Comparison of ENCODE assay signal across 8 mouse cellular contexts in genomic region chr1:46066484-46067251, GRCm38 (mm10). TPM values are rescaled to one million over a fixed set of nuclear protein-coding genes. Genes with fewer than 3 reads are reported as not detected.
DNase-seq lines count a peak whose midpoint lies in the region; ATAC-seq lines count a peak whose summit lies in the region.

No protein-coding gene starts in this region.

- peak overlapping the region; percentile 66 for H3K4me3 ChIP-seq in hindbrain, embryonic 12.5 days
- H3K4me3 ChIP-seq in lung, embryonic 15.5 days, result peak overlapping the region; percentile 70

- H3K9me3 ChIP-seq in hindbrain, embryonic 12.5 days (replicated peaks), result no peaks in the 10 kb centered on the region
- no peaks in the 10 kb centered on the region for H3K9me3 ChIP-seq in lung, embryonic 15.5 days

- peak overlapping the region; percentile 86 for H3K27ac ChIP-seq in hindbrain, embryonic 12.5 days
- peak overlapping the region; percentile 91 for H3K27ac ChIP-seq in lung, embryonic 15.5 days

- under 1% methylated on average over 28 of the region's 28 CpGs for WGBS in hindbrain, embryonic 12.5 days
- under 1% methylated on average over 28 of the region's 28 CpGs for WGBS in lung, embryonic 15.5 days

- H3K36me3 ChIP-seq in hindbrain, embryonic 12.5 days, result no peaks in the 10 kb centered on the region
- no peaks in the 10 kb centered on the region for H3K36me3 ChIP-seq in lung, embryonic 15.5 days

- H3K4me1 ChIP-seq in hindbrain, embryonic 12.5 days, result no peaks in the 10 kb centered on the region
- no peaks in the 10 kb centered on the region for H3K4me1 ChIP-seq in lung, embryonic 15.5 days

- peak overlapping the region; percentile 63 for H3K4me2 ChIP-seq in hindbrain, embryonic 12.5 days (replicated peaks)
- peak overlapping the region; percentile 78 for H3K4me2 ChIP-seq in lung, embryonic 15.5 days

- H3K27me3 ChIP-seq in hindbrain, embryonic 12.5 days, result no peaks in the 10 kb centered on the region
- no peaks in the 10 kb centered on the region for H3K27me3 ChIP-seq in lung, embryonic 15.5 days

- peak; percentile 92 for ATAC-seq in hindbrain, embryonic 12.5 days (ENCODE audit: low FRiP score)
- peak; percentile 93 for ATAC-seq in lung, embryonic 15.5 days (ENCODE audit: borderline replicate concordance, extremely low read depth, low FRiP score, low TSS enrichment)

- DNase-seq in R1 (ENCODE audit: low read depth, low spot score), result peak; percentile 69
- DNase-seq in cerebellum, postnatal 14 days, result peak; percentile 48 to 58
- DNase-seq in frontal cortex, postnatal 36 days (ENCODE audit: low spot score in 2 of 2), result peak; percentile 16 to 30
- peak; percentile 52 to 58 for DNase-seq in layer of hippocampus, postnatal 10 days (ENCODE audit: low spot score in 2 of 2)
- DNase-seq in retina, embryonic 14.5 days (ENCODE audit: low spot score), result peak; percentile 84
- no peak for DNase-seq in T-cell, adult 2 months (ENCODE audit: low spot score)

- peak overlapping the region; percentile 75 for H3K9ac ChIP-seq in hindbrain, embryonic 12.5 days
- peak overlapping the region; percentile 77 for H3K9ac ChIP-seq in lung, embryonic 15.5 days

RNA-seq across cellular contexts. Expression of gene Dnah7b, which starts 0.6 kb away (rescaled TPM):
- polyA plus RNA-seq in hindbrain, embryonic 12.5 days (2016; fragmentation: Nextera tagmentation; extraction: Ambion mirVana), result 2.3 and 3.8 TPM in 2 replicates
- total RNA-seq in layer of hippocampus, postnatal 10 days (2021), result 1 to 10 TPM; 2.2 to 2.4 TPM
- polyA plus RNA-seq in lung, embryonic 15.5 days (2015; fragmentation: Nextera tagmentation; extraction: Ambion mirVana), result 1.8 and 2.2 TPM in 2 replicates
